Mouse (Mus musculus): ENCODE results near the gene Msh4.
A peak's percentile ranks its signal among the peaks of the same experiment; 100 is the strongest.

DNA sequence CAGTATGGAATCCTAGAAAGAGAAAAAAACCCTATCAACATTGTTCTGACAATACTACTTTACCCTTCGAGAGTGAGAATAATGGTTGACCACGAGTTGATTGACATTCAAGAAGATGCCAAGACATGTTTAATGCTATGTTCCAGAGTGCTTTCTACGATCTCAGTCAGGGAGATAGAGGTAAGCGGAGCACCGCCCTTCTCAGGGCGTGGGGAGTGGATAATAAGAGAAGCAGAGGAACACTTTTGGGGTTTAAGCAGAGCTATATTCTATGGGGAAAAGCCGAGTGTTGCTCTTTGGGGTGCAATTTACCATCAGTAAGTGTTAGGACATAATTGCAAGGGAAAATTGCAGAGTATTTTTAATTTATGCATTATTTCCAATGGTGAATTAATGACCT, 55.2 kb downstream of the Msh4 start:
- TF ChIP-seq KAT2A (conservative IDR thresholded peaks at IDR 0.05; ENCODE audit: low read depth, low read length) (peak; percentile 36; the same call in 1 of the 2 replicates), MAX (IDR thresholded peaks at IDR 0.05; ENCODE audit: low read length) (peak; percentile 79), CTCF (IDR thresholded peaks at IDR 0.05 in 2 of 3, conservative IDR thresholded peaks at IDR 0.05 in 1 of 3; ENCODE audit: control insufficient read depth in 1 of 3, insufficient read depth in 1 of 3, low read depth in 2 of 3, low read length in 3 of 3, poor library complexity in 1 of 3, severe bottlenecking in 1 of 3) (no peak), ETS1 (IDR thresholded peaks at IDR 0.05; ENCODE audit: low read depth, low read length) (peak; percentile 62), HCFC1 (IDR thresholded peaks at IDR 0.05; ENCODE audit: low read depth, low read length) (0 out of 2 replicates have a peak, but pooled peaks have one; percentile 40), ZC3H11A (IDR thresholded peaks at IDR 0.05; ENCODE audit: low read depth, low read length) (no peak), EP300 (IDR thresholded peaks at IDR 0.05; ENCODE audit: low read depth in 1 of 2, low read length in 2 of 2) (peak; percentile 31 to 42; a peak in 2 of 4 replicates), ELF1 (IDR thresholded peaks at IDR 0.05; ENCODE audit: low read depth, low read length) (no peak), SIN3A (IDR thresholded peaks at IDR 0.05; ENCODE audit: low read length) (peak; percentile 79), GATA1 (IDR thresholded peaks at IDR 0.05; ENCODE audit: low read depth, low read length) (no peak), MXI1 (IDR thresholded peaks at IDR 0.05; ENCODE audit: low read depth, low read length) (peak; percentile 63; the same call in 1 of the 2 replicates), SMC3 (IDR thresholded peaks at IDR 0.05; ENCODE audit: low read depth, low read length) (peak; percentile 8; the same call in 1 of the 2 replicates), POLR2AphosphoS5 (IDR thresholded peaks at IDR 0.05; ENCODE audit: borderline replicate concordance, low read depth, low read length) (no peak)
